ENCODE assay signal across 18 mouse cellular contexts in the genomic region with DNA sequence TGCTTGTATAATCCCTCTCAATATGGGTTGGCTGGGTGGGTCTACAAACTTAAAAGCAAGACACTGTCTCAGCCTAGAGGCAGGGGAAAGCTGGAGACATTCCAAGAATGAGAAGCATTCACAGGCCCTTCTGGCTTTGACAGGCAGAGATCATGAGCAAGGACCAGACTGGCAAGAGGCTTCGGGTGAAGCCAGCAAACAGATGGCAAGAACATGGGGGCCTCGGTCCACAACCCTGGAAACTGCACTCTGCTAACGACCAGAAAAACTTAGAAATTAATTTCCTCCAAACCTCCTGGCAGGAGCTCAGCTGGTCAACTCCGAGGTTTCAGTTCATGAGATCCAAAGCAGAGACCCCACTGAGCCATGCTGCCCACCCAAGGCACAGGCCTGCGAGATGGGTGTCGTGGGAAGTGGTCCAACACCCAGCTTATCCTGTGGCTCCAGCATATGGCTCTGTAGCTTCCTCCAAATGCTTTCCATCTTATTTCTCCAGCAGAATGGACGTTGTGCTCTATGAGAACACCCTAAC.
DNase-seq lines count a peak whose midpoint lies in the region; ATAC-seq lines count a peak whose summit lies in the region.
"Had no signal": no experiment of that assay in that cellular context is flagged by ENCODE, and none has a peak within 500 bp of the region (broad histone marks: within the 10 kb centered on the region; RNA-seq: fewer than 3 reads in every experiment).

No protein-coding gene starts in this region.

- H3K27me3 ChIP-seq in embryonic facial prominence, embryonic 14.5 days (replicated peaks; ENCODE audit: control insufficient read depth, insufficient read depth, low read length), result no peaks in the 10 kb centered on the region
- H3K27me3 ChIP-seq: midbrain, embryonic 12.5 days had no signal

- no peak overlapping the region for H3K27ac ChIP-seq in embryonic facial prominence, embryonic 14.5 days (replicated peaks; ENCODE audit: low read depth, low read length)
- H3K27ac ChIP-seq: midbrain, embryonic 12.5 days had no signal

- H3K4me3 ChIP-seq in embryonic facial prominence, embryonic 14.5 days (ENCODE audit: low read depth, low read length), result no peak overlapping the region
- H3K4me3 ChIP-seq: midbrain, embryonic 12.5 days had no signal

- no peaks in the 10 kb centered on the region for H3K36me3 ChIP-seq in embryonic facial prominence, embryonic 14.5 days (ENCODE audit: control insufficient read depth, insufficient read depth, low read length)
- H3K36me3 ChIP-seq: midbrain, embryonic 12.5 days had no signal

- ATAC-seq in embryonic facial prominence, embryonic 14.5 days (ENCODE audit: low read depth), result peak; percentile 33; the same call in 1 of the 2 replicates

- H3K9me3 ChIP-seq in embryonic facial prominence, embryonic 14.5 days (ENCODE audit: control insufficient read depth, low read length), result no peaks in the 10 kb centered on the region
- H3K9me3 ChIP-seq: midbrain, embryonic 12.5 days had no signal

- DNase-seq in left cerebral cortex, postnatal 4 days, result peak; percentile 73
- no peak for DNase-seq in left cerebral cortex, adult 11 months (ENCODE audit: low spot score)
- peak; percentile 93 for DNase-seq in brain, adult 2 months (ENCODE audit: low read depth, low spot score)
- peak; percentile 77 to 83 for DNase-seq in cerebellum, adult 18-20 months
- peak; percentile 78 for DNase-seq in embryonic facial prominence, embryonic 14.5 days (ENCODE audit: low spot score)
- DNase-seq in embryo, embryonic 10 days (ENCODE audit: low spot score), result no peak
- DNase-seq in urinary bladder, postnatal 14 days (ENCODE audit: low spot score), result no peak
- DNase-seq in thymus, adult 18-20 months, result no peak
- DNase-seq: adrenal gland, adult 8-10 months; embryo, embryonic 11 days; kidney, adult 9 months; kidney, postnatal 4 days; layer of hippocampus, postnatal 36 days; liver; right cerebral cortex, adult 18-20 months; spleen, adult 18-20 months; thymus, postnatal 14 days had no signal

- H3K4me2 ChIP-seq in embryonic facial prominence, embryonic 14.5 days (ENCODE audit: low read depth, low read length), result no peak overlapping the region
- H3K4me2 ChIP-seq: midbrain, embryonic 12.5 days had no signal

- 63% methylated on average over 7 of the region's 7 CpGs for WGBS in embryonic facial prominence, embryonic 14.5 days

- intact Hi-C loops in left cerebral cortex, postnatal 4 days (cut with DNase I), result no loop called here

- H3K9ac ChIP-seq in embryonic facial prominence, embryonic 14.5 days (ENCODE audit: low read depth, low read length), result no peak overlapping the region
- H3K9ac ChIP-seq: midbrain, embryonic 12.5 days had no signal

- H3K4me1 ChIP-seq in embryonic facial prominence, embryonic 14.5 days (ENCODE audit: control insufficient read depth, insufficient read depth, low read length), result 0 out of 2 replicates have a peak, but pooled peaks cover 7% of the 10 kb centered on the region

Comparison
In these comparisons a context has a peak if more than half of its experiments do, and no peak if none do; other contexts are left out.
1. DNase-seq: peak in left cerebral cortex, postnatal 4 days (single experiment), brain, adult 2 months (single experiment), cerebellum, adult 18-20 months (2 of 2) and embryonic facial prominence, embryonic 14.5 days (single experiment); none in left cerebral cortex, adult 11 months (single experiment), embryo, embryonic 10 days (single experiment), urinary bladder, postnatal 14 days (single experiment) and thymus, adult 18-20 months (0 of 2).